Mouse (Mus musculus) inflammation-experienced regulatory T-cells, adult 6 months (primary cell): Measurements from ENCODE around the gene Mpp2. TPM values are rescaled to one million over a fixed set of nuclear protein-coding genes. Genes with fewer than 3 reads are reported as not detected.

Source experiments
- polyA plus RNA-seq, 3 experiments: library from polyadenylated mRNA; unstranded; fragments of 100-300 nt; shearing (Covaris generic); gene quantifications; one replicate each; pipeline ENCODE4 v1.2.1; 2017

Gene Mpp2
- polyA plus RNA-seq, 3 experiments from 2014 or later, result 1.8 to 6.9 (median 3.5) TPM

Other genes with a start within 250 kb of the Mpp2 start
- gene Meox1, start 194.1 kb downstream of the Mpp2 start, polyA plus RNA-seq, result not detected
- not detected for gene Sost, start 121.5 kb downstream of the Mpp2 start, polyA plus RNA-seq
- not detected for gene Cfap97d1, start 104.2 kb downstream of the Mpp2 start, polyA plus RNA-seq
- gene Dusp3, start 101.5 kb downstream of the Mpp2 start, polyA plus RNA-seq, result 1 to 10 TPM; 1.1 to 4.3 (median 1.3) TPM
- under 1 TPM in 1 of 3 experiments, not detected in 2; 0.25 TPM for gene Mpp3, start 60.1 kb downstream of the Mpp2 start, polyA plus RNA-seq
- gene Cd300lg, start 47.0 kb downstream of the Mpp2 start, polyA plus RNA-seq, result under 1 TPM in 1 of 3 experiments, not detected in 2; 0.14 TPM
- gene Ppy, start 12.8 kb upstream of the Mpp2 start, polyA plus RNA-seq, result not detected
- not detected for gene Pyy, start 19.3 kb upstream of the Mpp2 start, polyA plus RNA-seq
- gene Nags, start 57.0 kb upstream of the Mpp2 start, polyA plus RNA-seq, result under 1 TPM in 1 of 3 experiments, not detected in 2; 0.28 TPM
- 10 to 100 TPM; 11.9 to 15.3 (median 13.9) TPM for gene Tmem101, start 67.9 kb upstream of the Mpp2 start, polyA plus RNA-seq
- 10 to 100 TPM; 58.3 to 99.6 (median 68.0) TPM for gene Lsm12, start 96.8 kb upstream of the Mpp2 start, polyA plus RNA-seq
- gene G6pc3, start 101.1 kb upstream of the Mpp2 start, polyA plus RNA-seq, result 10 to 100 TPM; 18.7 to 39.7 (median 37.9) TPM
- 1 to 10 TPM; 6.8 to 8.2 (median 7.7) TPM for gene Hdac5, start 141.7 kb upstream of the Mpp2 start, polyA plus RNA-seq
- gene BC030867, start 160.4 kb upstream of the Mpp2 start, polyA plus RNA-seq, result 1 to 10 TPM in 2 of 3 experiments, under 1 TPM in 1; 0.95 to 7.0 (median 1.5) TPM
- not detected for gene Asb16, start 180.2 kb upstream of the Mpp2 start, polyA plus RNA-seq
- 10 to 100 TPM; 43.1 to 61.2 (median 51.8) TPM for gene Tmub2, start 196.4 kb upstream of the Mpp2 start, polyA plus RNA-seq
- 1 to 10 TPM; 6.5 to 8.0 (median 6.9) TPM for gene Atxn7l3, start 208.1 kb upstream of the Mpp2 start, polyA plus RNA-seq
- 10 to 100 TPM; 42.5 to 45.0 (median 44.6) TPM for gene Ubtf, start 231.2 kb upstream of the Mpp2 start, polyA plus RNA-seq